Mouse (Mus musculus) adrenal gland, adult 8-10 months (tissue): ENCODE measurements around the gene Ets1. TPM values are rescaled to one million over a fixed set of nuclear protein-coding genes. Genes with fewer than 3 reads are reported as not detected.

ENCODE experiments used
- DNase-seq: peaks from one replicate; pipeline ENCODE4 v3.0.0; 2022
- total RNA-seq, 4 experiments: library from RNA; stranded (reverse); gene quantifications; 2 replicates each; pipeline ENCODE4 v1.2.4; 2022

The Ets1 gene
- total RNA-seq, 4 experiments from 2014 or later: 21.2 to 39.9 (median 34.8) TPM

- no peak for DNase-seq
These were observed 76.4 kb downstream of the Ets1 start for GRCm38 (mm10) chr9:32712383-32712910.

GRCm38 (mm10) chr9:32713106-32713505 is 77.1 kb downstream of the Ets1 start:
- DNase-seq: no peak

GRCm38 (mm10) chr9:32713790-32714189 is 77.8 kb downstream of the Ets1 start:
- no peak for DNase-seq

- no peak for DNase-seq
These were observed 78.5 kb downstream of the Ets1 start for GRCm38 (mm10) chr9:32714487-32714886.

- DNase-seq: peak; percentile 33
These were observed 79.9 kb downstream of the Ets1 start for GRCm38 (mm10) chr9:32715806-32716466.

- DNase-seq: no peak
These were observed 81.4 kb downstream of the Ets1 start for GRCm38 (mm10) chr9:32717268-32717920.

- no peak for DNase-seq
These were observed 82.2 kb downstream of the Ets1 start for GRCm38 (mm10) chr9:32717931-32718820.

GRCm38 (mm10) chr9:32718868-32719267 is 82.8 kb downstream of the Ets1 start:
- DNase-seq: no peak

GRCm38 (mm10) chr9:32719941-32720263 is 83.9 kb downstream of the Ets1 start:
- DNase-seq: no peak

GRCm38 (mm10) chr9:32720264-32721031 is 84.4 kb downstream of the Ets1 start:
- DNase-seq: no peak

GRCm38 (mm10) chr9:32721081-32721480 is 85.1 kb downstream of the Ets1 start:
- DNase-seq: no peak

- DNase-seq: no peak
These were observed 86.2 kb downstream of the Ets1 start for GRCm38 (mm10) chr9:32722205-32722604.

- DNase-seq: no peak
These were observed 86.9 kb downstream of the Ets1 start for GRCm38 (mm10) chr9:32722969-32723368.

- DNase-seq: no peak
These were observed 88.3 kb downstream of the Ets1 start for GRCm38 (mm10) chr9:32724131-32724825.

GRCm38 (mm10) chr9:32725902-32726301 is 89.9 kb downstream of the Ets1 start:
- no peak for DNase-seq

GRCm38 (mm10) chr9:32726595-32726994 is 90.6 kb downstream of the Ets1 start:
- no peak for DNase-seq

GRCm38 (mm10) chr9:32727058-32727457 is 91.0 kb downstream of the Ets1 start:
- DNase-seq: no peak

- no peak for DNase-seq
These were observed 92.3 kb downstream of the Ets1 start for GRCm38 (mm10) chr9:32728306-32728705.

GRCm38 (mm10) chr9:32728806-32729205 is 92.8 kb downstream of the Ets1 start:
- no peak for DNase-seq

- DNase-seq: no peak
These were observed 93.2 kb downstream of the Ets1 start for GRCm38 (mm10) chr9:32729207-32729606.

GRCm38 (mm10) chr9:32730001-32730655 is 94.1 kb downstream of the Ets1 start:
- DNase-seq: no peak
